Mouse (Mus musculus): ENCODE results near the gene Crygf.
"Not testable (repeated sequence)": the region's sequence is repeated elsewhere in the genome, so short reads cannot be mapped to it uniquely, and the experiment has no call there.

Crygf gene

DNA sequence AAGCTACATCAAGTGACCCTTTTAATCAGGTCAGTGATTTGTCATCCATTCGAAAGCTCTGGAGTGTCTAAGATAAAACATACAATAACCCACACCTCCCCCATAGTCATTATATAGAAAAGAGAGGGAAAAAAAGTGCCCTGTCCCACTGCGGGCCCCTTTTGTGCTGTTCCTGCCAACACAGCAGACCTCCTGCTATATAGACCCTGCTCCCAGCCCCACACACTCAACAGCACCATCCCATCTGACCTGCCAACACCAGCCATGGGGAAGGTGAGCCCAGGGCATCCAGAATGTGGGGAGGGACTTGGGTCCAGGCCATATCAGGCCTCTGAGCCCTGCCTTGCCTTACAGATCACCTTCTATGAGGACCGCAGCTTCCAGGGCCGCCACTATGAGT, at the start of gene Crygf:
Crygf (plus strand) TSS at position 227 of the 400 bp plus-strand sequence.
- DNase-seq: no peak

DNA sequence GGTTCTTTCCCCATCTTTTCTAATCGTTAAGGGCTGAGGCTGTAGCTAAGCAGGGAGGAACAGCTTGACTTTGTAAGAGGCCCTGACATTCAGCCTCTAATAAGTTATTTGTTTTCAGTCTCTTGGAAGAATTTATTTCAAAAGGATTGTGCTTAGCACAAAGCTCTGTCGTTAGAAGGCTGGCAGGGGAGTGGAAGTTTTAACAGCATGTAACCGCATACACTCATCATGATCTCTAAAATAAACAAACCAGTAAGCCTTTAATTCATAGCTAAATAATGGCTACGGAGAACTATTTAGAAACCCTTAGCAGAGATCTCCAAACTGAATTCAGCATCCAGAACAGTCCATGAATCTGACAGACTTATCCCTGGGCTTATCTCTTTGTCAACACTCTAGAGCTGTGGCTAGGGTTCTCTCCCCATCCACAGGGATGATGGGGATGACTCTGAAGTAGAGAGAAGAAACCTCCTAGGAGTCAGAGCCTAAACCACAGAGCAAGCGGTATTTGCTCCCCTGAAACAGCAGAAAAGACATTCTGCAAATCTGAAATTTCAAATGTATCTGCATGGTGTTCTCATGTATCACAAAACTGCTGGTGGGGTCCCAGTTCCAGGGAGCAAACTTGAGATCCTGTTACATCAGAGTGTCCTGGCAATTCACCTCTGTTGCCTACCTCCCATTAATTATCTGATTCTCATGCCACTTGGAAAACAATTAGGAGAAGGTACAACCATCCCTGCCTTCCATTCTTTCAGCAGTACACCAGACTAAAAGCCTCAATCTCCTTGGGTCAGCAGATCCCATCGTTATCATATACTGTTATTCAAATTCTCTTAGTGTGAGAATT, 734 bp upstream of the Crygf start:
- DNase-seq: no peak

DNA sequence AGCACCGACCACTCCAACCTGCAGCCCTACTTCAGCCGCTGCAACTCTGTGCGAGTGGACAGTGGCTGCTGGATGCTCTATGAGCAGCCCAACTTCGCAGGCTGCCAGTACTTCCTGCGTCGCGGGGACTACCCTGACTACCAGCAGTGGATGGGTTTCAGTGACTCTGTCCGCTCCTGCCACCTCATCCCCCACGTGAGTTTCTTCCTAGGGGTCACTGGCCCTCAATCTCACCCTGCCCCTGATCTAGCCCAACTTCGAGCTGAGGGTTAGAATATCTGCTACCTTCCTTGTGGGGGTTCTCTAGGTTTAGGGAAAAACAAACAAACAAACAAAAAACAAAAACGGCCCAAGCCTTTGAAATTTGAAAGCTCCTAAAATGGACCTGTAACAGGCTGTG, 376 bp downstream of the Crygf start:
- not testable (repeated sequence) for DNase-seq

GRCm38 (mm10) chr1:65930055-65930454, 3.7 kb downstream of the Crygf start:
- DNase-seq: no peak

- no peak for DNase-seq
Measured at GRCm38 (mm10) chr1:65932091-65932812, 5.9 kb downstream of the Crygf start.

All from cerebellum, adult 8-10 months (tissue).